Mouse (Mus musculus) embryonic facial prominence, embryonic 11.5 days (tissue): ENCODE data around the gene Kntc1. TPM values are rescaled to one million over a fixed set of nuclear protein-coding genes. Genes with fewer than 3 reads are reported as not detected.

ENCODE experiments used
- ATAC-seq: fragments of 200-750 bp; cut with Nextera tagmentation; replicated peaks from 2 replicates; pipeline ENCODE4 v1.8.0; 2017; ENCODE audit warnings: low read depth; ENCODE audit not compliant: insufficient number of reproducible peaks, low FRiP score, low TSS enrichment
- DNase-seq: peaks from one replicate; pipeline ENCODE4 v3.0.0-alpha.2; 2015; ENCODE audit warnings: low spot score
- H3K27ac ChIP-seq: fragments of 300-500 bp; sonication (generic); replicated peaks from 2 replicates; pipeline ENCODE4 v1.5.1; 2014; ENCODE audit warnings: mild to moderate bottlenecking, low read depth, low read length, control low read depth
- H3K27me3 ChIP-seq: fragments of 300-500 bp; sonication (generic); 2 replicates; pipeline ENCODE4 v1.6.1; 2014; ENCODE audit warnings: mild to moderate bottlenecking, low read length, moderate library complexity, mixed read lengths; ENCODE audit not compliant: control insufficient read depth, insufficient read depth
- H3K36me3 ChIP-seq: fragments of 300-500 bp; sonication (generic); replicated peaks from 2 replicates; pipeline ENCODE4 v1.6.1; 2014; ENCODE audit warnings: low read depth, mild to moderate bottlenecking, low read length, moderate library complexity, mixed read lengths; ENCODE audit not compliant: control insufficient read depth, insufficient read depth
- H3K4me1 ChIP-seq: fragments of 300-500 bp; sonication (generic); 2 replicates; pipeline ENCODE4 v1.6.1; 2014; ENCODE audit warnings: low read length, mixed read lengths; ENCODE audit not compliant: control insufficient read depth, insufficient read depth
- H3K4me2 ChIP-seq: fragments of 300-500 bp; sonication (generic); 2 replicates; pipeline ENCODE4 v1.6.1; 2014; ENCODE audit warnings: low read depth, mild to moderate bottlenecking, control low read depth, low read length, moderate library complexity
- H3K4me3 ChIP-seq: fragments of 300-500 bp; sonication (generic); 2 replicates; pipeline ENCODE4 v1.5.1; 2014; ENCODE audit warnings: low read depth, low read length, control low read depth
- H3K9ac ChIP-seq: fragments of 300-500 bp; sonication (generic); replicated peaks from 2 replicates; pipeline ENCODE4 v1.6.1; 2014; ENCODE audit warnings: mild to moderate bottlenecking, control low read depth, low read length
- H3K9me3 ChIP-seq: fragments of 300-500 bp; sonication (generic); replicated peaks from 2 replicates; pipeline ENCODE4 v1.6.1; 2016; ENCODE audit warnings: mild to moderate bottlenecking, low read length, inconsistent platforms, mixed read lengths; ENCODE audit not compliant: control insufficient read depth
- WGBS: fragments of 180-500 bp; shearing (Covaris S2); extraction: QIAGEN DNeasy Blood & Tissue Kit; methylation state at CpG from one replicate; pipeline ENCODE4 v1.1.7; 2014; 5-methylcytosine and 5-hydroxymethylcytosine counted together
- polyA plus RNA-seq: library from polyadenylated mRNA; unstranded; fragments of >200 nt; fragmentation: Nextera tagmentation; extraction: Ambion mirVana; gene quantifications from 2 replicates; pipeline ENCODE4 v1.2.1, GENCODE M21; 2014

Kntc1 gene
- polyA plus RNA-seq, 1 experiment from 2014 or later, result 36.4 TPM

DNA sequence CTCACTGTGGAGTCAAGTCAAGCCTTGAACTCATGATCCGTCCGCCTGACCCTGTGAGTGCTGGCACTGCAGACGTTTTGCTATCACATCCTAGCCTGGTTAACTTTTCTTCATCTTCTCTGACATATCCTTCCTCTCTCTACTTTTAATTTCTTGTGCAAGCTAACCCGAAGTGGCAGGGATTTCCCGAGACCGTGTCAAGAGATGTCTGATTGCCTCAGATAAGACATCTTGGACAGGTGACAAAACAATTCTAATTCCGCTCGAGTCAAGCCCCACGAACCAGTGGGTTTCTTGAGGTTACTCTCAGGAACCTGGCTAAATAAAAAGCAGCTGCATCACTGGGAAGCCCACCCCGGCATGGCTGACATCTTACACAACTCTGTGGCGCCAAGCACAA lies 109.3 kb downstream of the Kntc1 start:
- H3K27ac ChIP-seq, result no peak overlapping the region
- DNase-seq, result no peak
- ATAC-seq, result no peak
- no peaks in the 10 kb centered on the region for H3K9me3 ChIP-seq
- H3K9ac ChIP-seq, result no peak overlapping the region
- 69% methylated on average over 11 of the region's 11 CpGs for WGBS
- H3K27me3 ChIP-seq, result no peaks in the 10 kb centered on the region
- no peak overlapping the region for H3K4me3 ChIP-seq
- H3K36me3 ChIP-seq, result no peaks in the 10 kb centered on the region
- H3K4me2 ChIP-seq, result no peak overlapping the region
- no peaks in the 10 kb centered on the region; the same call in 1 of the 2 replicates for H3K4me1 ChIP-seq

DNA sequence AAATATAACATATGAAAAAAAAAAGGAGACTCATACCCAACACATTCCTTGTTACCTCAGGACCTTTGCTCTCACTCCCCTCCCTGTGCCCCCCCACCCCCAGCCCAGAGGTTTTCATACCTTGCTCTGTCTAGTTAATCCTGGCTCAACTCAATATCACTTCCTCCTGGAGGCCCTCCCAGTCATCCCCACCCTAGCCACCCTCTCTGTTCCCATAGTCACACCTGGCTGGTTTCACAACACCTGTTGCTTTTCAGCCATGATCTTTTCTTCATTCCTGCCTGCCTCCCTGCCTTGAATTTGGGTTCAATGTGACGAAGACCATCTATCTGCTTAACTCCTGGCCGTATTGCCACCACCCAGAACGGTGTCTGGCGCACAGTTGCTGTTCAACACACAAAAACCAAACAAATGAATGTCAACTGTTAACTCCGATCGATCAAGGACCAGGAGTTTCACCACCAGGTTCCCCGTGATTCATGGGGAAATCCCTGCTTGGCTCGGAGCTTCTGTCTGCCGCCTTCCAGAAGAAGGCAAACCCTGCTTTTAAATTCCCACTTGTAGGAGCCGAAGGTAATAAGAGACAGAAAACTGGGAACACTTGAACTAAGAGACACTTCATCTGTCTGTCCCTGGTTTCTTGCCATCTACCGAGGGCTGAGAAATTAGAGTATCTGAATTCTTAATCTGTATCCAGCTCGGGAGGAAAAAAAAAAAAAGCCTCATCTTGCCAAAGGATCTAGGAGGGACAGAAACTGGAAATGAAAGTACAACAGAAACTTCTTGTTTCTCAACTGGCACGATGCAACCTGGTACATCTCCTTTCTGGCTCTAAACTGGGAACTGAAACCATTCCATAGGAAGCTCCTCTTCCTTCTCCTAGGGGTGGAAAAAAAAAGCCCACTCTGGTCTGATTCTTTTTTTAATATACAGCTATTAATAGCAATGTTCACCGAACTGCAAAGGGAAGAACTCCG lies 113.1 kb downstream of the Kntc1 start:
- 84% methylated on average over 15 of the region's 15 CpGs for WGBS
- no peaks in the 10 kb centered on the region for H3K9me3 ChIP-seq
- ATAC-seq (no peak), DNase-seq (no peak)
- no peak overlapping the region for H3K27ac ChIP-seq
- no peaks in the 10 kb centered on the region; the same call in 1 of the 2 replicates for H3K4me1 ChIP-seq
- no peaks in the 10 kb centered on the region for H3K36me3 ChIP-seq
- no peak overlapping the region for H3K4me2 ChIP-seq
- H3K4me3 ChIP-seq, result no peak overlapping the region
- H3K27me3 ChIP-seq, result no peaks in the 10 kb centered on the region
- no peak overlapping the region for H3K9ac ChIP-seq

DNA sequence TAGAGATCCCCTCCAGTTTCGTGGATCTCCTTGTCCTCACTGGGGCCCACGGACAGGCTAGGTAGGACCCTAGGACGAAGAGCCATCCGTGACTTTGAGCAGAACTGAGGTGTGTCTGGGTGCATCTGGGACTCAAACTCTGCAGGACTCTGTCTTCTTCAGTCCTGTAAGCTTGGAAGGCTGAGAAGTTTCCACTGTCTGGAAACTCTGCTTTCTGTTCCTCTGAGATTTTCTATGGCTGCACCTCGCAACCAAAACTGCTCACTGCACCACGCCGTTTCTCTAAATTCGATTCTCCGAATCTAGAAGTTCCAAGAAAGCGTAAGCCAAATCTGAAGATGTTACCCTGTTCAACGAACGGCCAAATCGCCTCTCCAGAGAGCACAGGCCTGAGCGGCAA lies 114.4 kb downstream of the Kntc1 start:
- DNase-seq (no peak), ATAC-seq (no peak)
- Histone ChIP-seq H3K27me3 (no peaks in the 10 kb centered on the region), H3K9ac (no peak overlapping the region), H3K4me3 (no peak overlapping the region), H3K36me3 (no peaks in the 10 kb centered on the region), H3K4me1 (no peaks in the 10 kb centered on the region; the same call in 1 of the 2 replicates), H3K27ac (no peak overlapping the region), H3K4me2 (no peak overlapping the region), H3K9me3 (no peaks in the 10 kb centered on the region)
- WGBS, result 88% methylated on average over 14 of the region's 14 CpGs

DNA sequence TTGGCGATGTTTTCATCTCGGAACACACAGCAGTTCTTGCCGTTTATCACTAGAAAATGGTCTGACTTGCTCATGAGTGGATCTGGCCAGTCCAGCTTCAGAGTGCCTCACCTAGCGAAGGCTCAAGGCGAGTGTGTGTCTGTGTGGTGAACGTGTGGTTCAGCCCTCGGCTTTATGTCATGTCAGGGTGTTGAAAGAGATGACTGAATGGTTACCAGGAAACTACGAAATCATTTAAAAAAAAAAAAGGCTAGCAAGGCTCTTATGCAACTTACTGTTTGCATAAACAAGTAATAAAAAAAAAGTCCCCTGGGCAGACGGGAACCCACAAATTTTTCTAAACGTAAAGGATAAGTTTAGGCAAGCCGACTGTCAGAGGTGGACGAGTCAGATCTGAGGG lies 115.8 kb downstream of the Kntc1 start, which contains the start of gene Hcar2:
Gene Hcar2 (minus strand): TSS at position 135 of the 400 bp plus-strand sequence.
- Histone ChIP-seq H3K36me3 (no peaks in the 10 kb centered on the region), H3K4me2 (no peak within 1 kb of the TSS), H3K9me3 (no peaks in the 10 kb centered on the region), H3K4me3 (no peak within 1 kb of the TSS), H3K9ac (no peak within 1 kb of the TSS), H3K27ac (no peak within 1 kb of the TSS), H3K4me1 (no peaks in the 10 kb centered on the region), H3K27me3 (no peaks in the 10 kb centered on the region)
- WGBS, result 84% methylated on average over 12 of the region's 12 CpGs
- ATAC-seq, result no peak
- no peak for DNase-seq

DNA sequence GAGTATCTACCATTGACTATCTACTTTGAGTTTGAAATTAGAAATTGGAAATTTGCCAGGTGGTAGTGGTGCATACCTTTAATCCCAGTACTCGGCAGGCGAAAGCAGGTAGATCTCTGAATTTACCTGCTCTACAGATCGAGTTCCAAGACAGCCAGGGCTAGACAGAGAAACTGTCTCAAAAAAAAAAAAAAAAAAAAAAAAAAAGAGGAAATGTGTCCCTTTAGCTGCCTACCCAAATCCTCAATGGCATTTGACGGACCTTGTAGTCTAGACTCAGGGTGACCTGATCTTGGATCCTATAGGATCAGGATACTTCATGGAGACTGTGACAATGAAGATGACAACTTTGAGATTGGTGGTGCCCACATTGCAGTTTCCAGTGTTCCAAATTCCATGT lies 116.9 kb downstream of the Kntc1 start:
- Histone ChIP-seq H3K27me3 (no peaks in the 10 kb centered on the region), H3K4me2 (no peak overlapping the region), H3K27ac (no peak overlapping the region), H3K36me3 (no peaks in the 10 kb centered on the region), H3K9me3 (no peaks in the 10 kb centered on the region), H3K4me1 (no peaks in the 10 kb centered on the region), H3K4me3 (no peak overlapping the region), H3K9ac (no peak overlapping the region)
- 87% methylated on average over 4 of the region's 4 CpGs for WGBS
- no peak for DNase-seq
- no peak for ATAC-seq

DNA sequence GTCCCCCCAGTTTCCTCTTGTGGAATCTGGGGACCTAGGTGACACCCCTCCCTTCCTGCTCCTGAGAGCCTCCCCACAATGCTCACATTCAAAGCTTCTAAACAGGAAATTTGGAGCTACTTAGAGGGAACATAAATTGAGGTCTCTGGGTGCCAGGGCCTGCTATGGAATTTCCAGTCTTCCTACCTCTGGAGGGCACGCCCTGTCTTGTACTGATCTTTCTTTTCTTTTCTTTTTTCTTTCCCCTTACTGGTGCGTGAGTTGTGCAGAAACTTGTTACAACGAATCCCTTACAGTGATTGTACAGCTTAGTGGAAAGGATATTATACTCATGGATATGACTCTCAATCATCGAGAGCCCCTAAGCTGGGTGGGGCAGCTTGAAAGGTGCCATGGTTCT lies 120.1 kb downstream of the Kntc1 start:
- DNase-seq, result no peak
- Histone ChIP-seq H3K9ac (no peak overlapping the region), H3K36me3 (no peaks in the 10 kb centered on the region), H3K4me2 (no peak overlapping the region; the same call in 1 of the 2 replicates), H3K4me1 (no peaks in the 10 kb centered on the region), H3K4me3 (no peak overlapping the region), H3K9me3 (no peaks in the 10 kb centered on the region), H3K27me3 (no peaks in the 10 kb centered on the region), H3K27ac (no peak overlapping the region)
- ATAC-seq, result no peak
- 85% methylated on average over 4 of the region's 4 CpGs for WGBS

Other genes starting within 250 kb of the Kntc1 start
- gene B3gnt4, start 239.3 kb upstream of the Kntc1 start, polyA plus RNA-seq, result 1.6 and 1.8 TPM in 2 replicates
- gene Diablo, start 225.5 kb upstream of the Kntc1 start, polyA plus RNA-seq, result 136 and 145 TPM in 2 replicates
- gene Gm49027, start 224.2 kb upstream of the Kntc1 start, polyA plus RNA-seq, result 0.48 and 0.75 TPM in 2 replicates
- 27.9 and 31.6 TPM in 2 replicates for gene Vps33a, start 176.7 kb upstream of the Kntc1 start, polyA plus RNA-seq
- 34.2 and 37.3 TPM in 2 replicates for gene Clip1, start 65.1 kb upstream of the Kntc1 start, polyA plus RNA-seq
- 70.3 and 80.5 TPM in 2 replicates for gene Zcchc8, start 28.6 kb upstream of the Kntc1 start, polyA plus RNA-seq
- gene Rsrc2, start 302 bp upstream of the Kntc1 start, polyA plus RNA-seq, result 156 and 176 TPM in 2 replicates
- 0.14 TPM in 1 of 2 replicates, not detected in the other for gene Hcar2, start 115.8 kb downstream of the Kntc1 start, polyA plus RNA-seq
- gene Hcar1, start 130.3 kb downstream of the Kntc1 start, polyA plus RNA-seq, result 0.10 and 0.39 TPM in 2 replicates
- gene Denr, start 157.5 kb downstream of the Kntc1 start, polyA plus RNA-seq, result 162 and 184 TPM in 2 replicates
- gene Gm43518, start 177.7 kb downstream of the Kntc1 start, polyA plus RNA-seq, result 0.64 TPM in 1 of 2 replicates, not detected in the other
- 3.5 and 5.4 TPM in 2 replicates for gene Ccdc62, start 181.0 kb downstream of the Kntc1 start, polyA plus RNA-seq
- 3.0 and 5.0 TPM in 2 replicates for gene Hip1r, start 223.9 kb downstream of the Kntc1 start, polyA plus RNA-seq